Mouse (Mus musculus) midbrain, embryonic 15.5 days (tissue): ENCODE results near the gene Ankrd55. TPM values are rescaled to one million over a fixed set of nuclear protein-coding genes. Genes with fewer than 3 reads are reported as not detected.

ENCODE experiments used
- ATAC-seq: fragments of 200-750 bp; cut with Nextera tagmentation; replicated peaks from 2 replicates; pipeline ENCODE4 v1.8.0; 2017; ENCODE audit warnings: moderate TSS enrichment
- H3K27ac ChIP-seq: fragments of 300-500 bp; sonication (generic); 2 replicates; pipeline ENCODE4 v1.5.1; 2015; ENCODE audit warnings: mild to moderate bottlenecking, inconsistent platforms
- H3K27me3 ChIP-seq: fragments of 300-500 bp; sonication (generic); replicated peaks from 2 replicates; pipeline ENCODE4 v1.6.1; 2015; ENCODE audit warnings: inconsistent platforms
- H3K36me3 ChIP-seq: fragments of 300-500 bp; sonication (generic); replicated peaks from 2 replicates; pipeline ENCODE4 v1.6.1; 2015; ENCODE audit warnings: inconsistent platforms
- H3K4me1 ChIP-seq: fragments of 300-500 bp; sonication (generic); 2 replicates; pipeline ENCODE4 v1.6.1; 2015; ENCODE audit warnings: inconsistent platforms
- H3K4me2 ChIP-seq: fragments of 300-500 bp; sonication (generic); 2 replicates; pipeline ENCODE4 v1.6.1; 2015; ENCODE audit warnings: inconsistent platforms, mild to moderate bottlenecking, moderate library complexity
- H3K4me3 ChIP-seq: fragments of 300-500 bp; sonication (generic); 2 replicates; pipeline ENCODE4 v1.5.1; 2015; ENCODE audit warnings: mild to moderate bottlenecking, inconsistent platforms
- H3K9ac ChIP-seq: fragments of 300-500 bp; sonication (generic); 2 replicates; pipeline ENCODE4 v1.6.1; 2015; ENCODE audit warnings: mild to moderate bottlenecking, inconsistent platforms
- H3K9me3 ChIP-seq: fragments of 300-500 bp; sonication (generic); 2 replicates; pipeline ENCODE4 v1.6.1; 2016; ENCODE audit warnings: inconsistent platforms
- WGBS: fragments of 180-500 bp; shearing (Covaris S2); methylation state at CpG from one replicate; pipeline ENCODE4 v1.1.7; 2015; ENCODE audit warnings: mixed read lengths; 5-methylcytosine and 5-hydroxymethylcytosine counted together
- polyA plus RNA-seq: library from polyadenylated mRNA; unstranded; fragments of >200 nt; fragmentation: Nextera tagmentation; extraction: Ambion mirVana; gene quantifications from 2 replicates; pipeline ENCODE4 v1.2.1, GENCODE M21; 2015

The Ankrd55 gene
- polyA plus RNA-seq, 1 experiment from 2014 or later = 8.9 TPM

DNA sequence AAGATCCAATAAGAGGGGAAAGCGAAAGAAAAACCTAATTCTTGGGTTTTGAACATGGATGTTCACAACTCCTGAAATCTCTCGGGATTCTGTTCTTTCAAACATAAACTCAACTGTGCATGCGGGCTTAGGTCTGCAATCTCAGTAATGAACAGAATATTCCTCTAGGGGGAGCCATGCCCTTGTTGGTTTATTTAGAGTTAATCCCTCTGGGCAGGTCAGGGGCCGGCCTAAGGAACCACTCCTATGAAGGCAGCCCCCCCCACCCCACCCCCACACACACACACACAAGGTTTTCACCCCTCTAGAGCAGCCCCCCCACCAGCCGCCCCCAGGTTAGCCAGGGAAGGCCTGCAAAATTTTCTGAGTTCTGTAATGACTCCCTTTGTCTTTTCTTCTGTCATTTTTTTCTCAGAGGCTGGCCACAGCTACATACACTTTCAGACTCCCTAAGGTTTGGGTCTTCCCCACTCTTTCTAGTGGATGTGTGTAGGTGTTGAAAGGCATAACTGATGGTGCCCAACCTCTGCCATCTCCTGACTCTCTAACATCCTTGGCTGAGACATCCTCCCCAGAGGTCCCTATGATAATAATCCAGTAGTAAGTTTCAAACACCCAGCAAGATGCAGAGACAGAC lies 16.2 kb upstream of the Ankrd55 start:
- H3K9me3 ChIP-seq = no peaks in the 10 kb centered on the region
- no peaks in the 10 kb centered on the region for H3K4me1 ChIP-seq
- no peak overlapping the region for H3K9ac ChIP-seq
- WGBS = 26% methylated on average over 5 of the region's 5 CpGs
- H3K36me3 ChIP-seq = no peaks in the 10 kb centered on the region
- no peaks in the 10 kb centered on the region for H3K27me3 ChIP-seq
- H3K27ac ChIP-seq = no peak overlapping the region
- no peak for ATAC-seq
- no peak overlapping the region for H3K4me2 ChIP-seq
- H3K4me3 ChIP-seq = no peak overlapping the region

GRCm38 (mm10) chr13:112274636-112275035 lies 13.6 kb upstream of the Ankrd55 start:
- no peak overlapping the region for H3K4me2 ChIP-seq
- no peaks in the 10 kb centered on the region for H3K36me3 ChIP-seq
- no peak overlapping the region for H3K4me3 ChIP-seq
- no peaks in the 10 kb centered on the region for H3K9me3 ChIP-seq
- H3K27me3 ChIP-seq = no peaks in the 10 kb centered on the region
- H3K27ac ChIP-seq = no peak overlapping the region
- H3K4me1 ChIP-seq = no peaks in the 10 kb centered on the region
- no peak overlapping the region for H3K9ac ChIP-seq
- ATAC-seq = no peak
- WGBS = 71% methylated on average over 3 of the region's 3 CpGs

DNA sequence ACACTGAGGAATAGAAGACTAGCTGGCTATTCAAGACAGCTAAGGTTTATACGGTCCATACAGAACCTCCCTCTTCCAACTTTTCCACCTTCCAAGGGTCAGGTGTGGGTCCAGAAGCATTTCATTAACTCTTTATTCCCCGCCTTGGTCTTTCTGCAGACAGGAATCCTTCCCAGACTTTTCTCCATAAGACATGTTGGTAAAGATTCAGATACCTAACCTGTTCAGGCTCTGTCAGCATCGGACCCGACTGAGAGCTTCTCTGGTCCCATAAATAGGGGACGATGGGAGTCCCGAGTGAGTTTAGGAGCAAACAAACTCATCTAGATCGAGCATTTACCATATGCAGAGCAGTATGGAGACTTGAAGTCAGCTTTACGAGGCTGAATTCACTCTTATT lies 12.3 kb upstream of the Ankrd55 start:
- Histone ChIP-seq H3K27ac (no peak overlapping the region), H3K4me2 (no peak overlapping the region)
- 89% methylated on average over 8 of the region's 8 CpGs for WGBS

DNA sequence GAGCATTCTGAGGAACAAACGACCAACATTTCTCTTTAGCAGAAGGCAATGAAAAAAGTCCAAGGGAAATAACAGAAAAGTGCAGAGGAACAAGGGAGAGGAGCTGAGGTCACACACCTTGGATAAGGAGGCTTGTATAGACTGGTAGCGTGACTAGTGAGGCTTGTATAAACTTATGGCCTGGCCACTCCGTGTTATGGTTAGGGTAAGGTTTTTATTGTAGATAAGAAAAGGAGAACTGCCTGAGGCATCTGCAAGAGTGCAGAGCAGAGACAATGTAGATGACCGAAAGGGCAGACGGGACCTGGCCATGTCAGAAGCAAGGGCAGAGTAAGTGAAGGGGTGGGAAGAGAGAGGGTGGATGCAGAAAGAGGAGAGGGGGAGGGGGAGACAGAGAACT lies 10.7 kb upstream of the Ankrd55 start:
- Histone ChIP-seq H3K4me1 (no peaks in the 10 kb centered on the region), H3K27ac (no peak overlapping the region), H3K36me3 (no peaks in the 10 kb centered on the region), H3K9ac (no peak overlapping the region), H3K4me3 (no peak overlapping the region), H3K4me2 (no peak overlapping the region), H3K9me3 (no peaks in the 10 kb centered on the region), H3K27me3 (no peaks in the 10 kb centered on the region)
- ATAC-seq = no peak
- WGBS = 86% methylated on average over 5 of the region's 5 CpGs

More for the DNA sequence above, 12.3 kb upstream of the Ankrd55 start:
- Histone ChIP-seq H3K36me3 (no peaks in the 10 kb centered on the region), H3K4me1 (no peaks in the 10 kb centered on the region), H3K4me3 (no peak overlapping the region), H3K9ac (no peak overlapping the region), H3K27me3 (no peaks in the 10 kb centered on the region), H3K9me3 (no peaks in the 10 kb centered on the region)
- no peak for ATAC-seq

GRCm38 (mm10) chr13:112278251-112278650 lies 10.0 kb upstream of the Ankrd55 start:
- no peak overlapping the region for H3K4me3 ChIP-seq
- no peak for ATAC-seq
- H3K36me3 ChIP-seq = no peaks in the 10 kb centered on the region
- H3K27ac ChIP-seq = no peak overlapping the region
- no peak overlapping the region for H3K4me2 ChIP-seq
- no peaks in the 10 kb centered on the region for H3K9me3 ChIP-seq
- H3K4me1 ChIP-seq = no peaks in the 10 kb centered on the region
- WGBS = 81% methylated on average over 7 of the region's 7 CpGs
- no peaks in the 10 kb centered on the region for H3K27me3 ChIP-seq
- no peak overlapping the region for H3K9ac ChIP-seq

GRCm38 (mm10) chr13:112287135-112287534 lies 1.1 kb upstream of the Ankrd55 start:
- H3K4me2 ChIP-seq = no peak overlapping the region
- WGBS = 88% methylated on average over 1 of the region's 1 CpGs
- H3K4me1 ChIP-seq = peaks cover 21% of the 10 kb centered on the region
- H3K27me3 ChIP-seq = no peaks in the 10 kb centered on the region
- no peak overlapping the region for H3K9ac ChIP-seq
- ATAC-seq = no peak
- no peak overlapping the region for H3K4me3 ChIP-seq
- H3K36me3 ChIP-seq = no peaks in the 10 kb centered on the region
- no peaks in the 10 kb centered on the region for H3K9me3 ChIP-seq
- H3K27ac ChIP-seq = no peak overlapping the region

DNA sequence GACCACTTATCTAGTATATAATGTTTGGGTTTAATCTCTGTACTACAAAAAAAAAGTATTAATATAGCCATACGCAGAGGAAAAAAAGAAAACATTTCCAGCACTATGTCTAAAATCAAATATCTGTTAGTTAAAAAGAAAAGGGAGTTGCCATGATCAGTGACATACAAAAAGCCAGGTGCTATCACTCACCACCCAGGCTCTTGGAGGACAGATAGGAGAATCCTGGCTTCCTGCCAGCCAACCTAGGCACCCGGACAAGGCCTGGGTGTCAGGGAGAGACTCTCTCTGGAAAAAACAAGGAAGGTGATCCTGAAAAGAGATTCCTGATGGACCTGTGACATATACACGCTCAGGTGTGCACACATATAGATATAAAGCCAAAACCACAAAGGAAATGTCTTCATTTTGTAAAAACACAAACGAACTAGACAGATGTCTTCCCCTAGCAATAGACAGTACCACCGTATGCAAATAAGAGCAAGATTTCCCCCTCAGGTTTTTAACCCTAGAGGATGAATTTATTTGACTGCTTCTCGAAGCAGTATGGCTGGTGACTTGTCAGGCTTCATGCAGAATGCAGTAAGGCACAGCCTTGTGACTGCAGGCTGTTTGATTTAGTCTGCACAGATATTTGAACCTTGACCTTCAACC lies 553 bp upstream of the Ankrd55 start:
- H3K36me3 ChIP-seq = no peaks in the 10 kb centered on the region
- H3K9me3 ChIP-seq = no peaks in the 10 kb centered on the region
- H3K4me2 ChIP-seq = peak overlapping the region; percentile 54
- peak overlapping the region; percentile 41 for H3K4me3 ChIP-seq
- 47% methylated on average over 6 of the region's 6 CpGs for WGBS
- H3K9ac ChIP-seq = peak overlapping the region; percentile 26; the same call in 1 of the 2 replicates
- ATAC-seq = peak; percentile 65
- H3K27me3 ChIP-seq = no peaks in the 10 kb centered on the region
- H3K27ac ChIP-seq = peak overlapping the region; percentile 86
- peaks cover 21% of the 10 kb centered on the region for H3K4me1 ChIP-seq

GRCm38 (mm10) chr13:112289338-112289737 lies 1.1 kb downstream of the Ankrd55 start:
- H3K27ac ChIP-seq = peak overlapping the region; percentile 86

DNA sequence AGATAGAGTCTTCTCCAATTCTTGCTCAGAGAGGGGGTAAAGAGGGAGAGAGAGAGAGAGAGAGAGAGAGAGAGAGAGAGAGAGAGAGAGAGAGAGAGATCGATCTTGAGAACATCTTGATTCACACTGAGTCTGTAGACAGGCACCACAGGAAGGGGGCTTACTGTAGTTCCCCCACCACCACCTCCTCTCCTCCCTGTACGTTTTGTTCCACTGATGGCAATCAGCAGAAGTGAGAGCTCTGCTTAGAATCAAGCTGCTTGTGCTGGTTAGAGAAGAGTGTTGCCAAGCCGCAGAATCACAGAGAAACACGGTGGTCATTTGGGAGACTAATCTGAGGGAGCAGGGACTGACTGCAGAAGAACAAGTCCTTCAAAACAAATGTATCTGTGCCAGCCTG lies 1.7 kb downstream of the Ankrd55 start:
- 59% methylated on average over 4 of the region's 4 CpGs for WGBS
- no peaks in the 10 kb centered on the region for H3K27me3 ChIP-seq
- ATAC-seq = no peak
- H3K9me3 ChIP-seq = no peaks in the 10 kb centered on the region; the same call in 1 of the 2 replicates
- peaks cover 21% of the 10 kb centered on the region for H3K4me1 ChIP-seq
- H3K4me3 ChIP-seq = peak overlapping the region; percentile 41
- peak overlapping the region; percentile 26; the same call in 1 of the 2 replicates for H3K9ac ChIP-seq
- H3K4me2 ChIP-seq = peak overlapping the region; percentile 54
- H3K27ac ChIP-seq = peak overlapping the region; percentile 86; the same call in 1 of the 2 replicates
- no peaks in the 10 kb centered on the region for H3K36me3 ChIP-seq

More at GRCm38 (mm10) chr13:112289338-112289737, 1.1 kb downstream of the Ankrd55 start:
- Histone ChIP-seq H3K4me2 (peak overlapping the region; percentile 54), H3K27me3 (no peaks in the 10 kb centered on the region), H3K9me3 (no peaks in the 10 kb centered on the region; the same call in 1 of the 2 replicates), H3K4me3 (peak overlapping the region; percentile 41), H3K36me3 (no peaks in the 10 kb centered on the region), H3K4me1 (peaks cover 21% of the 10 kb centered on the region), H3K9ac (peak overlapping the region; percentile 26)
- ATAC-seq = 0 out of 2 replicates have a peak, but pooled peaks have one; percentile 19
- WGBS = 69% methylated on average over 9 of the region's 9 CpGs

DNA sequence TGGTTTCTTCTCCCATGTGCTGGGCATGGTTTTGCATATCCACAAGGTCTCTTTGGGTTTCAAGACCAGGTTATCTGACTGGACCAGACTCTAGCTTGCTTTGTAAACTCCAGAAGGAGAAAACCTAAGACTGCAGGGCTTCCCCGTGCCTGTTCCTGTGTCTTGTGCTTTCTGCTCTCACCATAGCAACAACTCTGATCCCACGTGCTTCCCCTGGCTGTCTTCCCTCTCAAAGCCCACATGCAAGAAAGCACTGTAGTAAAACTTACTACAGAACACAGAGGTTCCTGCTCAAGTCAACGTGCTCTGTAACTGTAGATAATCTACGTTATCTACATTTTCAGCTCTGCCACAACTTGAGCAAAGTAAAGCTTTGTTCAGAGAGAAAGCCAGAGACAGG lies 4.2 kb downstream of the Ankrd55 start:
- no peak overlapping the region for H3K9ac ChIP-seq
- H3K4me3 ChIP-seq = no peak overlapping the region
- 62% methylated on average over 4 of the region's 4 CpGs for WGBS
- no peak overlapping the region for H3K4me2 ChIP-seq
- H3K27ac ChIP-seq = no peak overlapping the region
- H3K4me1 ChIP-seq = peaks cover 21% of the 10 kb centered on the region
- H3K9me3 ChIP-seq = no peaks in the 10 kb centered on the region; the same call in 1 of the 2 replicates
- no peaks in the 10 kb centered on the region for H3K27me3 ChIP-seq
- no peak for ATAC-seq
- H3K36me3 ChIP-seq = no peaks in the 10 kb centered on the region

GRCm38 (mm10) chr13:112293092-112293491 lies 4.8 kb downstream of the Ankrd55 start:
- H3K4me3 ChIP-seq = no peak overlapping the region
- 96% methylated on average over 6 of the region's 6 CpGs for WGBS
- no peaks in the 10 kb centered on the region for H3K27me3 ChIP-seq
- H3K9me3 ChIP-seq = no peaks in the 10 kb centered on the region; the same call in 1 of the 2 replicates
- H3K4me2 ChIP-seq = no peak overlapping the region
- H3K9ac ChIP-seq = no peak overlapping the region
- no peak for ATAC-seq
- H3K27ac ChIP-seq = no peak overlapping the region
- no peaks in the 10 kb centered on the region for H3K36me3 ChIP-seq
- peaks cover 15% of the 10 kb centered on the region for H3K4me1 ChIP-seq

- no peak for ATAC-seq
- Histone ChIP-seq H3K9ac (no peak overlapping the region), H3K4me3 (no peak overlapping the region), H3K36me3 (no peaks in the 10 kb centered on the region), H3K9me3 (no peaks in the 10 kb centered on the region; the same call in 1 of the 2 replicates), H3K27me3 (no peaks in the 10 kb centered on the region), H3K27ac (no peak overlapping the region), H3K4me2 (no peak overlapping the region), H3K4me1 (peaks cover 10% of the 10 kb centered on the region; the same call in 1 of the 2 replicates)
- WGBS = 95% methylated on average over 6 of the region's 6 CpGs
These were observed 6.2 kb downstream of the Ankrd55 start for GRCm38 (mm10) chr13:112294446-112294845.
